Mouse (Mus musculus) brain, embryonic 14.5 days (tissue): ENCODE measurements around the gene Trim26.

Experiments used
- CTCF ChIP-seq: fragments of 200-500 bp; IDR thresholded peaks from 2 replicates; pipeline ENCODE4 v1.5.1; 2012; ENCODE audit warnings: inconsistent platforms, mild to moderate bottlenecking, moderate library complexity, borderline replicate concordance; ENCODE audit not compliant: insufficient read depth, insufficient read length; ENCODE audit errors: extremely low read depth
- POLR2A ChIP-seq: fragments of 200-500 bp; IDR thresholded peaks from 2 replicates; pipeline ENCODE4 v1.6.1; 2012; ENCODE audit warnings: mild to moderate bottlenecking, inconsistent platforms, borderline replicate concordance; ENCODE audit not compliant: poor library complexity, insufficient read depth, insufficient read length, severe bottlenecking; ENCODE audit errors: extremely low read depth

DNA sequence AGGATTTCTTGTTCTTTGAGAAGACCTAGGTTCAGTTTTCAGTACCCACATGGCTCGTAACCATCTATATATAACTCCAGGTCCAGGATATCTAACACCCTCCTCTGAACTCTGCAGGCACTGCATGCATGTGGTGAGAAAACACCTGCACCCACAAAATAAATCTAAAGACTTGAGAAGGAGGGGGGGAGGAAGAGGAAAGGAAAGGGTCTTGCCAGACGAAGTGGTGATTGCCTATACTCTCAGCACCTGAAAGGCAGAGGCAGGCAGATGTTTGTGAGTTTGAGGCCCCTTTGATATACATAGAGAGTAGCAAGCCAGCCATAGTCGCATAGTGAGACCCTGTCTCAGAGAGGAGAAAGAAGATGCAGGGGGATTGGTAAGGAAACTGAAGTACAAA lies 3.0 kb downstream of the Trim26 start:
- TF ChIP-seq POLR2A (no peak), CTCF (no peak)
